Mouse (Mus musculus): ENCODE results near the gene Tspan10.
"Not testable (repeated sequence)": the region's sequence is repeated elsewhere in the genome, so short reads cannot be mapped to it uniquely, and the experiment has no call there.

The Tspan10 gene

GRCm38 (mm10) chr11:120442344-120442743 lies at the start of gene Tspan10:
Tspan10 (plus strand) TSS chr11:120442644.
- in situ Hi-C loops (cut with MboI; ENCODE audit: unreplicated experiment in 2 of 2) = no loop called here

- in situ Hi-C loops (cut with MboI; ENCODE audit: unreplicated experiment in 2 of 2) = no loop called here
These were observed 46.8 kb upstream of the Tspan10 start for GRCm38 (mm10) chr11:120395661-120396060.

- in situ Hi-C loops (cut with MboI; ENCODE audit: unreplicated experiment in 2 of 2) = no loop called here
These were observed 44.8 kb upstream of the Tspan10 start for GRCm38 (mm10) chr11:120397602-120398001.

GRCm38 (mm10) chr11:120399319-120399718 lies 43.1 kb upstream of the Tspan10 start:
- in situ Hi-C loops (cut with MboI; ENCODE audit: unreplicated experiment in 2 of 2) = no loop called here

GRCm38 (mm10) chr11:120404814-120405213 lies 37.6 kb upstream of the Tspan10 start:
- in situ Hi-C loops (cut with MboI; ENCODE audit: unreplicated experiment in 2 of 2) = no loop called here

GRCm38 (mm10) chr11:120405867-120406266 lies 36.6 kb upstream of the Tspan10 start:
- in situ Hi-C loops (cut with MboI; ENCODE audit: unreplicated experiment in 2 of 2) = no loop called here

- in situ Hi-C loops (cut with MboI; ENCODE audit: unreplicated experiment in 2 of 2) = no loop called here
These were observed 36.0 kb upstream of the Tspan10 start for GRCm38 (mm10) chr11:120406445-120406844.

GRCm38 (mm10) chr11:120413621-120414020 lies 28.8 kb upstream of the Tspan10 start:
- in situ Hi-C loops (cut with MboI; ENCODE audit: unreplicated experiment in 2 of 2) = not testable (repeated sequence)

- in situ Hi-C loops (cut with MboI; ENCODE audit: unreplicated experiment in 2 of 2) = no loop called here
These were observed 24.6 kb upstream of the Tspan10 start for GRCm38 (mm10) chr11:120417852-120418251.

- in situ Hi-C loops (cut with MboI; ENCODE audit: unreplicated experiment in 2 of 2) = no loop called here
These were observed 23.9 kb upstream of the Tspan10 start for GRCm38 (mm10) chr11:120418592-120418991.

GRCm38 (mm10) chr11:120422651-120423568 lies 19.5 kb upstream of the Tspan10 start:
- in situ Hi-C loops (cut with MboI; ENCODE audit: unreplicated experiment in 2 of 2) = loop anchor here (5.0 kb wide), 2 partner anchors 66 to 71 kb away; no protein-coding TSS in a partner anchor

- in situ Hi-C loops (cut with MboI; ENCODE audit: unreplicated experiment in 2 of 2) = loop anchor here (5.0 kb wide), 2 partner anchors 66 to 71 kb away; no protein-coding TSS in a partner anchor
These were observed 18.7 kb upstream of the Tspan10 start for GRCm38 (mm10) chr11:120423569-120424295.

GRCm38 (mm10) chr11:120426727-120427126 lies 15.7 kb upstream of the Tspan10 start:
- in situ Hi-C loops (cut with MboI; ENCODE audit: unreplicated experiment in 2 of 2) = no loop called here

GRCm38 (mm10) chr11:120437152-120437856 lies 5.1 kb upstream of the Tspan10 start, which contains the start of gene Nploc4:
Nploc4 (minus strand) TSS chr11:120437708.
- in situ Hi-C loops (cut with MboI; ENCODE audit: unreplicated experiment in 2 of 2) = no loop called here

- in situ Hi-C loops (cut with MboI; ENCODE audit: unreplicated experiment in 2 of 2) = no loop called here
These were observed 4.5 kb upstream of the Tspan10 start for GRCm38 (mm10) chr11:120437857-120438385.

GRCm38 (mm10) chr11:120442765-120443280 lies 379 bp downstream of the Tspan10 start:
- in situ Hi-C loops (cut with MboI; ENCODE audit: unreplicated experiment in 2 of 2) = no loop called here

GRCm38 (mm10) chr11:120444106-120444505 lies 1.7 kb downstream of the Tspan10 start:
- in situ Hi-C loops (cut with MboI; ENCODE audit: unreplicated experiment in 2 of 2) = no loop called here

- in situ Hi-C loops (cut with MboI; ENCODE audit: unreplicated experiment in 2 of 2) = no loop called here
These were observed 3.0 kb downstream of the Tspan10 start for GRCm38 (mm10) chr11:120445475-120445874.

- in situ Hi-C loops (cut with MboI; ENCODE audit: unreplicated experiment in 2 of 2) = no loop called here
These were observed 4.7 kb downstream of the Tspan10 start for GRCm38 (mm10) chr11:120447179-120447578.

- in situ Hi-C loops (cut with MboI; ENCODE audit: unreplicated experiment in 2 of 2) = no loop called here
These were observed 9.8 kb downstream of the Tspan10 start for GRCm38 (mm10) chr11:120452246-120452645.
